Mouse (Mus musculus) kidney, embryonic 16.5 days (tissue): ENCODE results near the gene Cct3. TPM values are rescaled to one million over a fixed set of nuclear protein-coding genes. Genes with fewer than 3 reads are reported as not detected.
"Not testable (repeated sequence)": the region's sequence is repeated elsewhere in the genome, so short reads cannot be mapped to it uniquely, and the experiment has no call there.

Experiments used
- ATAC-seq: fragments of 200-750 bp; cut with Nextera tagmentation; 2 replicates; pipeline ENCODE4 v1.8.0; 2017; ENCODE audit warnings: moderate TSS enrichment; ENCODE audit not compliant: low FRiP score, low TSS enrichment
- H3K27ac ChIP-seq: fragments of 300-500 bp; sonication (generic); 2 replicates; pipeline ENCODE4 v1.5.1; 2014; ENCODE audit warnings: low read length
- H3K27me3 ChIP-seq: fragments of 300-500 bp; sonication (generic); 2 replicates; pipeline ENCODE4 v1.6.1; 2014; ENCODE audit warnings: low read length, control low read depth, mixed read lengths; ENCODE audit not compliant: insufficient read depth
- H3K36me3 ChIP-seq: fragments of 300-500 bp; sonication (generic); 2 replicates; pipeline ENCODE4 v1.6.1; 2014; ENCODE audit warnings: low read length, control low read depth, mixed read lengths; ENCODE audit not compliant: insufficient read depth
- H3K4me1 ChIP-seq: fragments of 300-500 bp; sonication (generic); 2 replicates; pipeline ENCODE4 v1.6.1; 2014; ENCODE audit warnings: low read length, control low read depth, mixed read lengths; ENCODE audit not compliant: insufficient read depth
- H3K4me2 ChIP-seq: fragments of 300-500 bp; sonication (generic); replicated peaks from 2 replicates; pipeline ENCODE4 v1.6.1; 2014; ENCODE audit warnings: low read depth, low read length
- H3K4me3 ChIP-seq: fragments of 300-500 bp; sonication (generic); 2 replicates; pipeline ENCODE4 v1.5.1; 2014; ENCODE audit warnings: mild to moderate bottlenecking, low read length
- H3K9ac ChIP-seq: fragments of 300-500 bp; sonication (generic); replicated peaks from 2 replicates; pipeline ENCODE4 v1.6.1; 2014; ENCODE audit warnings: low read length
- H3K9me3 ChIP-seq: fragments of 300-500 bp; sonication (generic); 2 replicates; pipeline ENCODE4 v1.6.1; 2016; ENCODE audit warnings: low read length, control low read depth
- WGBS: fragments of 180-500 bp; shearing (Covaris S2); extraction: QIAGEN DNeasy Blood & Tissue Kit; methylation state at CpG from one replicate; pipeline ENCODE4 v1.1.7; 2014; 5-methylcytosine and 5-hydroxymethylcytosine counted together
- polyA plus RNA-seq: library from polyadenylated mRNA; unstranded; fragments of >200 nt; fragmentation: Nextera tagmentation; extraction: Ambion mirVana; gene quantifications from 2 replicates; pipeline ENCODE4 v1.2.1, GENCODE M21; 2015

Gene Cct3
- polyA plus RNA-seq, 1 experiment from 2014 or later, result 599 TPM

DNA sequence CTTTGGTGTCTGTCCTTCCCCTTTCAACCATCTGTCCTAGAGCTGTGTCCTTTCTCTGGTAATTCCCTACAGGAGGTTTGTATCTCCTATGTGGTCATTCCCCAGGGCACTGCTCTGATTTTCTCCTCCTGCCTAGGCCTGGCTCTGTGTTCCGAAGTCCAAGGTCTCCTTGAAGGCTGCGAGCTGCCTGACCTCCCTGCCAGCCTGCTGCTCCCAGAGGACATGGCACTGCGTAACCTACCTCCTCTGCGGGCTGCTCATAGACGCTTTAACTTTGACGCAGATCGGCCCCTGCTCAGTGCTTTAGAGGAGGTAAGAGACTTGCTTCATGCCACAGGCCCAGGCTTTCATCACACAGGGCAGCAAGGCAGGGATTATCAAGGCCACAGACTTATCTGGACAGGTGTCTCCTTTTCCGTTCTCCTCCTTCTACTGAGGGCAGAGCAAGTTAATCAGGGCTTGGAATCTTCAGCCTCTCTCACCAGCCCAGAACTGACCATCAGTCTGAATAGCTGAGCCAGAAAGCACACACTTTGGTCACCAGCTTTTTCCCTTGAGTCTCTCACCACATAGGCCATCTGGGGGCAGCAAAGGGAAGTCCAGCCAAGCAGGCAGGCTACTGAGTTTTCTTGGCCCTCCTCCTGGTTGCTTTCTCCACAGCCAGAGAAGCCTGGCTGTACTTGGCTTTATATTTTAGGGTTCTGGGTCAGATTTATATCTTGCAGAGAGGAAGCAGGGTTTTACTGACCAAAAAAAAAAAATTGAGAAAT is 57.7 kb downstream of the Cct3 start:
- no peak overlapping the region for H3K27ac ChIP-seq
- H3K27me3 ChIP-seq, result no peaks in the 10 kb centered on the region
- no peak for ATAC-seq
- H3K4me2 ChIP-seq, result no peak overlapping the region
- H3K4me1 ChIP-seq, result no peaks in the 10 kb centered on the region
- no peak overlapping the region for H3K4me3 ChIP-seq
- no peaks in the 10 kb centered on the region for H3K9me3 ChIP-seq
- WGBS, result 89% methylated on average over 8 of the region's 8 CpGs
- H3K36me3 ChIP-seq, result peaks cover 97% of the 10 kb centered on the region
- no peak overlapping the region for H3K9ac ChIP-seq

- Histone ChIP-seq H3K9me3 (no peaks in the 10 kb centered on the region), H3K36me3 (peaks cover 74% of the 10 kb centered on the region), H3K9ac (no peak overlapping the region), H3K4me2 (no peak overlapping the region), H3K27me3 (no peaks in the 10 kb centered on the region), H3K27ac (no peak overlapping the region), H3K4me1 (peaks cover 6% of the 10 kb centered on the region; the same call in 1 of the 2 replicates), H3K4me3 (no peak overlapping the region)
- WGBS, result 83% methylated on average over 5 of the region's 5 CpGs
- ATAC-seq, result no peak
Measured at GRCm38 (mm10) chr3:88359584-88359983, 62.7 kb downstream of the Cct3 start.

GRCm38 (mm10) chr3:88359989-88360388 is 63.1 kb downstream of the Cct3 start:
- no peak for ATAC-seq
- Histone ChIP-seq H3K27me3 (no peaks in the 10 kb centered on the region), H3K27ac (no peak overlapping the region), H3K9me3 (no peaks in the 10 kb centered on the region), H3K9ac (no peak overlapping the region), H3K4me1 (peaks cover 10% of the 10 kb centered on the region; the same call in 1 of the 2 replicates), H3K36me3 (peaks cover 70% of the 10 kb centered on the region), H3K4me3 (no peak overlapping the region), H3K4me2 (no peak overlapping the region)
- WGBS, result 78% methylated on average over 3 of the region's 3 CpGs

DNA sequence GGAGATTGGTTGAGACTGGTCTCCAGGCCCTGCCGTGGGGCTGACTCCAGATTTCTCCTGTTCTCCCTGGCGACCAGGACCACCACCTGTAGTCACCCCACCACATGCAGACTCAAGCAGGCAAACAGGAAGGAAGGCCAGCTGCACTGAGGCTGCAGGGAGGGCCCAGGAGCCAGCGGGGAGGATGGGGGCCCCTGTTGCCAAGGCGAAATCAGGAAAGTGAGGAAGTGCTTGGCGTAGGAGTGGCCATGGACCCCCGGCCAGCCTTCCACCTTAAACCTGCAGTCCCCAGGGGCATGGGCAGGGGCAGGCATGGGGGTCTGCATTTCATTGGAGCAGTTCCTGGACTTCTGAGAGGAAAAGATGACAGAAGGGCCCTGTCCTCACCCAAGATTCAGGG is 64.2 kb downstream of the Cct3 start:
- no peak overlapping the region for H3K9ac ChIP-seq
- no peak overlapping the region for H3K4me3 ChIP-seq
- H3K27me3 ChIP-seq, result peaks cover 5% of the 10 kb centered on the region; the same call in 1 of the 2 replicates
- WGBS, result 62% methylated on average over 6 of the region's 6 CpGs
- no peak overlapping the region for H3K27ac ChIP-seq
- H3K4me1 ChIP-seq, result peaks cover 10% of the 10 kb centered on the region; the same call in 1 of the 2 replicates
- peaks cover 59% of the 10 kb centered on the region for H3K36me3 ChIP-seq
- ATAC-seq, result no peak
- no peak overlapping the region for H3K4me2 ChIP-seq
- no peaks in the 10 kb centered on the region for H3K9me3 ChIP-seq

GRCm38 (mm10) chr3:88361612-88362313 is 64.8 kb downstream of the Cct3 start:
- H3K4me2 ChIP-seq, result no peak overlapping the region
- H3K36me3 ChIP-seq, result peaks cover 52% of the 10 kb centered on the region
- no peaks in the 10 kb centered on the region for H3K9me3 ChIP-seq
- H3K4me3 ChIP-seq, result no peak overlapping the region
- peaks cover 7% of the 10 kb centered on the region; the same call in 1 of the 2 replicates for H3K27me3 ChIP-seq
- peaks cover 10% of the 10 kb centered on the region; the same call in 1 of the 2 replicates for H3K4me1 ChIP-seq
- no peak overlapping the region for H3K27ac ChIP-seq
- no peak for ATAC-seq
- 79% methylated on average over 2 of the region's 2 CpGs for whole genome bisulfite sequencing
- H3K9ac ChIP-seq, result no peak overlapping the region

DNA sequence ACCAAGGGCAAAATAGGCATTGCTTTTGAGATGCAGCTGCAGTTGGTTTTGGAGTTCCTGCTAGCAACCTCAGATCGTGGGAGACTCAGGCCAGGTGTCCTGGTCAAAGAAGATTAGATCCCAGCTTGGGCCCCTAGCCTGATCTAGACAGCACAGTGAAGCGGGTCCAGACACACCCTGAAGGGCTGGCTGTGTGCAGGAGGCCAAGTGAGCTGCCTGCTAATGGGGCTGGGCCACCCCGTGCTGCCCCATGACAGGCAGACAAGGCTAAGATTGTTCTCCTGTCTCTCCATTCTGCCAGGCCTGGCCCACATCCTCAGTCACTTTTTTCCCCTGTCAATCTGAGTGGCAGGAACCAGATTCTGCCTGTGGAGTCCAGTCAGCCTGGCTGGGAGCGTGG is 66.8 kb downstream of the Cct3 start:
- peak overlapping the region; percentile 22; the same call in 1 of the 2 replicates for H3K27ac ChIP-seq
- H3K27me3 ChIP-seq, result peaks cover 7% of the 10 kb centered on the region; the same call in 1 of the 2 replicates
- no peak overlapping the region for H3K4me3 ChIP-seq
- ATAC-seq, result peak; percentile 17; the same call in 1 of the 2 replicates
- peaks cover 10% of the 10 kb centered on the region; the same call in 1 of the 2 replicates for H3K4me1 ChIP-seq
- WGBS, result 68% methylated on average over 4 of the region's 4 CpGs
- no peak overlapping the region for H3K9ac ChIP-seq
- H3K36me3 ChIP-seq, result peaks cover 35% of the 10 kb centered on the region
- no peak overlapping the region for H3K4me2 ChIP-seq
- no peaks in the 10 kb centered on the region for H3K9me3 ChIP-seq

- 2% methylated on average over 16 of the region's 16 CpGs for WGBS
- Histone ChIP-seq H3K9me3 (no peaks in the 10 kb centered on the region), H3K27ac (peak within 1 kb of the TSS; percentile 22; the same call in 1 of the 2 replicates), H3K36me3 (peaks cover 28% of the 10 kb centered on the region), H3K4me3 (peak within 1 kb of the TSS; percentile 30), H3K4me2 (peak within 1 kb of the TSS; percentile 42), H3K4me1 (peaks cover 10% of the 10 kb centered on the region; the same call in 1 of the 2 replicates), H3K9ac (peak within 1 kb of the TSS; percentile 23; the same call in 1 of the 2 replicates), H3K27me3 (peaks cover 7% of the 10 kb centered on the region; the same call in 1 of the 2 replicates)
- peak; percentile 47 for ATAC-seq
Measured at GRCm38 (mm10) chr3:88364337-88364736, 67.4 kb downstream of the Cct3 start, which contains the start of gene Paqr6. Gene Paqr6 (plus strand): TSS chr3:88364584.

- Histone ChIP-seq H3K4me3 (no peak overlapping the region), H3K9me3 (peaks cover 9% of the 10 kb centered on the region), H3K4me2 (no peak overlapping the region), H3K27ac (no peak overlapping the region), H3K9ac (no peak overlapping the region), H3K36me3 (peaks cover 14% of the 10 kb centered on the region), H3K27me3 (peaks cover 7% of the 10 kb centered on the region; the same call in 1 of the 2 replicates), H3K4me1 (peaks cover 10% of the 10 kb centered on the region; the same call in 1 of the 2 replicates)
- 42% methylated on average over 34 of the region's 34 CpGs for WGBS
- ATAC-seq, result no peak
Measured at GRCm38 (mm10) chr3:88365705-88366361, 68.9 kb downstream of the Cct3 start.

DNA sequence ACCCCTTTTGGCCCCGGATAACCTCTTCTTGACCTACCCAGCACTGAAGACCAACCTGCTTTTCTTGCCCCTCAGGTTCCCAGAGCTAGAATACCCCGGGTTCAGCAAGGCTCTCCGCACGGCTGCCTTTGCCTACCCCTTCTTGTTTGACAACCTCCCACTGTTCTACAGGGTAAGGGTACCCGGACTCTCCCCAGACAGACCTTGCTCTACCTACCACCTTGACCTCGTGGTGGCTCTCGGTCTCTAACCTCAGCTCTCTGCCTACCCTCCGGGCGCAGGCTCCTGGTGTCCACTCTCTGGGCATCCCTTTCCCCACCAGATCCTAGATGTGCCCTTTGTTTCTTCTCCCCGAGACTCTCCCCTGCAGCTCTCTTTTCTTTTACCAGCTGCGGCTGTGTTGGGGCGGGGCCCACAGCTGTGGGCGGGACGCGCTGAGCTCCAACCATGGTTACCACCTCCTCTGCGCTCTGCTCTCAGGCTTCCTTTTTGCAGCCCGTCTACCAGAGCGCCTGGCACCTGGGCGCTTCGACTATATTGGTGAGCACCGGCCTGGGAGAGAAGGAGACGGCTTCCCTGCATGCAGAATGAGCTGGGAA is 70.0 kb downstream of the Cct3 start:
- H3K4me3 ChIP-seq, result 0 out of 2 replicates have a peak overlapping the region, but pooled peaks have one; percentile 21
- H3K27ac ChIP-seq, H3K9ac ChIP-seq: not testable (repeated sequence)

More for the DNA sequence above, 70.0 kb downstream of the Cct3 start:
- H3K27me3 ChIP-seq, H3K36me3 ChIP-seq, H3K9me3 ChIP-seq: not testable (repeated sequence)
- WGBS, result 3% methylated on average over 16 of the region's 22 CpGs
- peak; percentile 81 for ATAC-seq
- H3K4me1 ChIP-seq, result peaks cover 10% of the 10 kb centered on the region; the same call in 1 of the 2 replicates
- H3K4me2 ChIP-seq, result peak overlapping the region; percentile 44
